Mouse (Mus musculus) cortical plate, adult 2 months (tissue): ENCODE measurements around the gene Stam2.

Source experiments
- CTCF ChIP-seq: fragments of 200-500 bp; IDR thresholded peaks from 2 replicates; pipeline ENCODE4 v1.5.1; 2011; ENCODE audit warnings: mild to moderate bottlenecking, control low read depth, low read length; ENCODE audit not compliant: insufficient read depth; ENCODE audit errors: extremely low read depth
- POLR2A ChIP-seq: fragments of 200-500 bp; IDR thresholded peaks from 2 replicates; pipeline ENCODE4 v1.6.1; 2011; ENCODE audit warnings: mild to moderate bottlenecking, low read length, control low read depth; ENCODE audit not compliant: insufficient read depth; ENCODE audit errors: extremely low read depth

DNA sequence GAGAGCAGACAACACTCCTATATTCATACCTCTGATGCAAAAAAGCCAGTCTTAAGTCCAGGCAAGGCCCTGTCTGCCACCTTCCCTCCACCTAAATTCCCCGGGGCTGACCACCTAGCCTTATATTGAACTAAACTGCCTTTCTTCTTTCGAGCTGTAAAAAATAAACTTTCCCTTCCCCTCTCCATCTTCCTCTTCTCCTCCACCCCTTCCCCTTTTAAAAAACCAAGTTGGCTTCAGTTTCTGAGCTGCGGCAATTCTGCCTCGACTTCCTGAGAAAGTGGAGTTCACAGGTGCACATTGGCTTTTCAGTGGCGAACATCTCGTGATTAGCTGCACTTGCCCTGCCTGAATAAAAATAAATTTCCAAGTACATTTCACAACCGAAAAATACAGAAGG lies 20.4 kb upstream of the Stam2 start:
- TF ChIP-seq CTCF = no peak
- no peak for TF ChIP-seq POLR2A
